Mouse (Mus musculus) brain, embryonic 14.5 days (tissue): ENCODE measurements around the gene Ece1.

Source experiments
- CTCF ChIP-seq: fragments of 200-500 bp; IDR thresholded peaks from 2 replicates; pipeline ENCODE4 v1.5.1; 2012; ENCODE audit warnings: inconsistent platforms, mild to moderate bottlenecking, moderate library complexity, borderline replicate concordance; ENCODE audit not compliant: insufficient read depth, insufficient read length; ENCODE audit errors: extremely low read depth
- POLR2A ChIP-seq: fragments of 200-500 bp; IDR thresholded peaks from 2 replicates; pipeline ENCODE4 v1.6.1; 2012; ENCODE audit warnings: mild to moderate bottlenecking, inconsistent platforms, borderline replicate concordance; ENCODE audit not compliant: poor library complexity, insufficient read depth, insufficient read length, severe bottlenecking; ENCODE audit errors: extremely low read depth

DNA sequence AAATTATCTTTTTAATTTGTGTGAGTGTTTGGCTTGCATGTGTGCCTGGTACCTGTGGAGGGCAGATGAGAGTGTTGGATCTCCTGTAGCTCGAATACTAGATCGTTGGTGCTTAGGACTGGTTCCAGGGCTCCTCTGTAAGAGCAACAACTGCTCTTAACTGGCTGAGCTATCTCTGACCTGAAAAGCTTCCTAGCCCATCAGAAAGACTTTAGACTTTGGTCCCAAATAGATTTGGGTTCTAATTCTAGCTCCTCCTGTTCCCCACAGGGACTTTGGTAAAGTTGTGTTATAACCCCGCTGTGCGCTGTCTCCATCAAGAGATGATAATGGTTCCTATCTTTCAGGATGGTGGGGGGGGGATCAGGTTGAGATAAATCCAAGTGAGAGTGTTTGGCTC is 2.0 kb downstream of the Ece1 start:
- no peak for TF ChIP-seq POLR2A
- no peak for TF ChIP-seq CTCF
